Mouse (Mus musculus) MEL (cell line): Measurements from ENCODE around the gene Ptprf. TPM values are rescaled to one million over a fixed set of nuclear protein-coding genes. Genes with fewer than 3 reads are reported as not detected.

Experiments
- DNase-seq: peaks from one replicate; pipeline ENCODE4 v3.0.0; 2011; ENCODE audit warnings: low read depth, low spot score
- H3K27ac ChIP-seq: 2 replicates; pipeline ENCODE4 v1.5.1; 2012; ENCODE audit warnings: low read depth, mild to moderate bottlenecking, control low read depth, low read length, moderate library complexity; ENCODE audit not compliant: control insufficient read depth
- H3K27me3 ChIP-seq, 2 experiments: fragments of 150-350 bp in 1 of 2; sonication (generic) in 1 of 2; 2 replicates each; pipeline ENCODE4 v1.6.1; 2012; ENCODE audit warnings: low read length in 2 of 2, mild to moderate bottlenecking in 2 of 2, improper control_type of control experiment in 1 of 2, moderate library complexity in 1 of 2; ENCODE audit not compliant: insufficient read depth in 2 of 2, control insufficient read depth in 1 of 2
- H3K36me3 ChIP-seq, 2 experiments: 2 replicates each; pipeline ENCODE4 v1.6.1; 2012 to 2014; ENCODE audit warnings: low read length in 2 of 2, improper control_type of control experiment in 1 of 2, inconsistent platforms in 1 of 2, mild to moderate bottlenecking in 1 of 2; ENCODE audit not compliant: insufficient read depth in 2 of 2, control insufficient read depth in 1 of 2
- H3K4me1 ChIP-seq, 2 experiments: fragments of 150-350 bp in 1 of 2; sonication (generic) in 1 of 2; 2 replicates each; pipeline ENCODE4 v1.6.1; 2012; ENCODE audit warnings: low read length in 2 of 2, improper control_type of control experiment in 1 of 2, mild to moderate bottlenecking in 1 of 2; ENCODE audit not compliant: insufficient read depth in 2 of 2, control insufficient read depth in 1 of 2
- H3K4me3 ChIP-seq, 2 experiments: fragments of 150-350 bp in 1 of 2; sonication (generic) in 1 of 2; 2 replicates each; pipeline ENCODE4 v1.5.1; 2012; ENCODE audit warnings: low read depth in 2 of 2, low read length in 2 of 2, mild to moderate bottlenecking in 2 of 2, moderate library complexity in 2 of 2, control low read depth in 1 of 2, improper control_type of control experiment in 1 of 2; ENCODE audit not compliant: control insufficient read depth in 1 of 2, insufficient read depth in 1 of 2
- H3K79me2 ChIP-seq: 2 replicates; pipeline ENCODE4 v1.6.1; 2012; ENCODE audit warnings: mild to moderate bottlenecking, low read length, moderate library complexity; ENCODE audit not compliant: control insufficient read depth, poor library complexity, insufficient read depth
- H3K9ac ChIP-seq: 2 replicates; pipeline ENCODE4 v1.6.1; 2012; ENCODE audit warnings: low read depth, mild to moderate bottlenecking, control low read depth, low read length, moderate library complexity; ENCODE audit not compliant: control insufficient read depth, poor library complexity, severe bottlenecking
- H3K9me3 ChIP-seq: fragments of 150-350 bp; sonication (generic); replicated peaks from 2 replicates; pipeline ENCODE4 v1.6.1; 2012; ENCODE audit warnings: mild to moderate bottlenecking, low read length, improper control_type of control experiment, moderate library complexity; ENCODE audit not compliant: insufficient read depth
- CHD2 ChIP-seq: IDR thresholded peaks from 2 replicates; pipeline ENCODE4 v1.6.1; 2011; ENCODE audit warnings: low read length, improper control_type of control experiment
- E2F4 ChIP-seq: IDR thresholded peaks from 2 replicates; pipeline ENCODE4 v1.6.1; 2011; ENCODE audit warnings: low read depth, low read length, improper control_type of control experiment, borderline replicate concordance
- ETS1 ChIP-seq: IDR thresholded peaks from 2 replicates; pipeline ENCODE4 v1.6.1; 2012; ENCODE audit warnings: low read depth, mild to moderate bottlenecking, inconsistent platforms, low read length, improper control_type of control experiment, moderate library complexity
- GABPA ChIP-seq: IDR thresholded peaks from 2 replicates; pipeline ENCODE4 v1.6.1; 2012; ENCODE audit warnings: low read depth, mild to moderate bottlenecking, inconsistent platforms, low read length, improper control_type of control experiment, moderate library complexity
- KAT2A ChIP-seq: conservative IDR thresholded peaks from 2 replicates; pipeline ENCODE4 v1.6.1; 2012; ENCODE audit warnings: low read depth, low read length, improper control_type of control experiment, inconsistent platforms
- MAFK ChIP-seq: IDR thresholded peaks from 2 replicates; pipeline ENCODE4 v1.6.1; 2011; ENCODE audit warnings: low read depth, mild to moderate bottlenecking, low read length, improper control_type of control experiment, borderline replicate concordance
- MAX ChIP-seq: IDR thresholded peaks from 2 replicates; pipeline ENCODE4 v1.6.1; 2011; ENCODE audit warnings: low read length, improper control_type of control experiment
- MEF2A ChIP-seq: IDR thresholded peaks from 2 replicates; pipeline ENCODE4 v1.6.1; 2014; ENCODE audit warnings: low read depth, mild to moderate bottlenecking, inconsistent platforms, low read length, improper control_type of control experiment; ENCODE audit not compliant: poor library complexity, insufficient replicate concordance, severe bottlenecking; ENCODE audit errors: extremely low read depth
- MXI1 ChIP-seq: IDR thresholded peaks from 2 replicates; pipeline ENCODE4 v1.6.1; 2011; ENCODE audit warnings: mild to moderate bottlenecking, low read depth, low read length, improper control_type of control experiment
- MYB ChIP-seq: IDR thresholded peaks from 2 replicates; pipeline ENCODE4 v1.6.1; 2011; ENCODE audit warnings: mild to moderate bottlenecking, low read depth, low read length, improper control_type of control experiment
- MYC ChIP-seq: IDR thresholded peaks from 2 replicates; pipeline ENCODE4 v1.6.1; 2011; ENCODE audit warnings: low read depth, mild to moderate bottlenecking, low read length, improper control_type of control experiment, moderate library complexity
- NRF1 ChIP-seq: IDR thresholded peaks from 2 replicates; pipeline ENCODE4 v1.6.1; 2014; ENCODE audit warnings: low read depth, mild to moderate bottlenecking, inconsistent platforms, low read length, improper control_type of control experiment, moderate library complexity; ENCODE audit not compliant: poor library complexity, insufficient read depth, severe bottlenecking
- POLR2A ChIP-seq, 2 experiments: IDR thresholded peaks; 2 replicates each; pipeline ENCODE4 v1.6.1; 2011 to 2012; ENCODE audit warnings: low read length in 2 of 2, mild to moderate bottlenecking in 2 of 2, control low read depth in 1 of 2, improper control_type of control experiment in 1 of 2, low read depth in 1 of 2, moderate library complexity in 1 of 2; ENCODE audit not compliant: control insufficient read depth in 1 of 2, insufficient read depth in 1 of 2, poor library complexity in 1 of 2
- POLR2AphosphoS2 ChIP-seq: IDR thresholded peaks from 2 replicates; pipeline ENCODE4 v1.6.1; 2011; ENCODE audit warnings: low read length, improper control_type of control experiment
- POLR2AphosphoS5 ChIP-seq: IDR thresholded peaks from 2 replicates; pipeline ENCODE4 v1.6.1; 2012; ENCODE audit warnings: low read depth, borderline replicate concordance, mild to moderate bottlenecking, inconsistent platforms, low read length, moderate library complexity, mixed read lengths
- RAD21 ChIP-seq: IDR thresholded peaks from 2 replicates; pipeline ENCODE4 v1.6.1; 2011; ENCODE audit warnings: mild to moderate bottlenecking, low read depth, low read length, improper control_type of control experiment
- SIN3A ChIP-seq: IDR thresholded peaks from 2 replicates; pipeline ENCODE4 v1.6.1; 2012; ENCODE audit warnings: low read length, improper control_type of control experiment, inconsistent platforms
- SMC3 ChIP-seq: IDR thresholded peaks from 2 replicates; pipeline ENCODE4 v1.6.1; 2011; ENCODE audit warnings: low read depth, low read length, improper control_type of control experiment
- TBP ChIP-seq: IDR thresholded peaks from 2 replicates; pipeline ENCODE4 v1.8.0; 2011; ENCODE audit warnings: low read depth, low read length, improper control_type of control experiment
- USF1 ChIP-seq: IDR thresholded peaks from 2 replicates; pipeline ENCODE4 v1.6.1; 2014; ENCODE audit warnings: low read depth, mild to moderate bottlenecking, inconsistent platforms, low read length, improper control_type of control experiment, moderate library complexity
- ZC3H11A ChIP-seq: IDR thresholded peaks from 2 replicates; pipeline ENCODE4 v1.6.1; 2012; ENCODE audit warnings: low read depth, mild to moderate bottlenecking, inconsistent platforms, low read length, improper control_type of control experiment
- ZKSCAN1 ChIP-seq: IDR thresholded peaks from 2 replicates; pipeline ENCODE4 v1.6.1; 2012; ENCODE audit warnings: low read depth, mild to moderate bottlenecking, inconsistent platforms, low read length, improper control_type of control experiment, moderate library complexity
- ZMIZ1 ChIP-seq: IDR thresholded peaks from 2 replicates; pipeline ENCODE4 v1.6.1; 2012; ENCODE audit warnings: low read depth, mild to moderate bottlenecking, inconsistent platforms, low read length, improper control_type of control experiment, moderate library complexity
- polyA plus RNA-seq, 2 experiments: library from polyadenylated mRNA; stranded (reverse) in 1 of 2; unstranded in 1 of 2; fragments of >175 nt in 1 of 2; fragments of >200 nt in 1 of 2; gene quantifications; 2 replicates each; pipeline versions ENCODE4 v1.2.1 to v1.2.4; 2012; ENCODE audit warnings: low replicate concordance in 2 of 2, low read depth in 1 of 2; ENCODE audit not compliant: insufficient read length in 2 of 2, insufficient read depth in 1 of 2, missing spikeins in 1 of 2
- total RNA-seq: library from RNA; depleted of rRNA; stranded (reverse); fragments of 300-350 nt; gene quantifications from 2 replicates; pipeline ENCODE4 v1.2.3, GENCODE M21; 2012

Gene Ptprf
- total and polyA plus RNA-seq, 3 experiments = 0.04 TPM; not detected in 2

GRCm38 (mm10) chr4:118274521-118274920 is 16.7 kb downstream of the Ptprf start:
- no peaks in the 10 kb centered on the region for H3K27me3 ChIP-seq
- no peaks in the 10 kb centered on the region for H3K36me3 ChIP-seq
- H3K79me2 ChIP-seq = no peaks in the 10 kb centered on the region
- no peak overlapping the region for H3K4me3 ChIP-seq
- DNase-seq = no peak
- H3K27ac ChIP-seq = no peak overlapping the region
- TF ChIP-seq NRF1 (no peak), ZMIZ1 (no peak), GABPA (no peak), MYC (no peak), POLR2A (IDR thresholded peaks at IDR 0.05; ENCODE audit: control insufficient read depth in 1 of 2, insufficient read depth in 1 of 2, low read depth in 1 of 2, low read length in 2 of 2, poor library complexity in 1 of 2) (no peak), USF1 (no peak)
- H3K9me3 ChIP-seq = no peaks in the 10 kb centered on the region
- H3K9ac ChIP-seq = no peak overlapping the region
- H3K4me1 ChIP-seq = no peaks in the 10 kb centered on the region; a peak in 1 of 4 replicates

- no peaks in the 10 kb centered on the region for H3K79me2 ChIP-seq
- H3K27me3 ChIP-seq = no peaks in the 10 kb centered on the region
- no peak for DNase-seq
- no peaks in the 10 kb centered on the region for H3K36me3 ChIP-seq
- H3K27ac ChIP-seq = no peak overlapping the region
- H3K9me3 ChIP-seq = no peaks in the 10 kb centered on the region
- TF ChIP-seq RAD21 (no peak), ETS1 (no peak), SIN3A (no peak), POLR2AphosphoS2 (no peak), ZKSCAN1 (no peak), CHD2 (no peak), ZC3H11A (no peak), MXI1 (no peak), MYB (no peak), E2F4 (no peak)
- H3K4me3 ChIP-seq = no peak overlapping the region
- H3K4me1 ChIP-seq = no peaks in the 10 kb centered on the region; a peak in 1 of 4 replicates
- H3K9ac ChIP-seq = no peak overlapping the region
These were observed 17.2 kb downstream of the Ptprf start for GRCm38 (mm10) chr4:118273998-118274397.

GRCm38 (mm10) chr4:118273545-118273944 is 17.7 kb downstream of the Ptprf start:
- TF ChIP-seq KAT2A (no peak), CHD2 (no peak), ZKSCAN1 (no peak), TBP (no peak), MYC (no peak), MEF2A (no peak), MAX (no peak), SMC3 (no peak), MAFK (no peak), POLR2AphosphoS5 (no peak)
- H3K9me3 ChIP-seq = no peaks in the 10 kb centered on the region
- H3K27ac ChIP-seq = no peak overlapping the region
- H3K9ac ChIP-seq = no peak overlapping the region
- H3K4me1 ChIP-seq = no peaks in the 10 kb centered on the region; a peak in 1 of 4 replicates
- no peaks in the 10 kb centered on the region for H3K79me2 ChIP-seq
- H3K4me3 ChIP-seq = no peak overlapping the region
- DNase-seq = no peak
- no peaks in the 10 kb centered on the region for H3K27me3 ChIP-seq
- H3K36me3 ChIP-seq = no peaks in the 10 kb centered on the region
